Mouse (Mus musculus): ENCODE results near the gene Ppcdc. TPM values are rescaled to one million over a fixed set of nuclear protein-coding genes. Genes with fewer than 3 reads are reported as not detected.

Ppcdc gene
- polyA plus RNA-seq, 1 experiment from 2014 or later, result 21.9 TPM

DNA sequence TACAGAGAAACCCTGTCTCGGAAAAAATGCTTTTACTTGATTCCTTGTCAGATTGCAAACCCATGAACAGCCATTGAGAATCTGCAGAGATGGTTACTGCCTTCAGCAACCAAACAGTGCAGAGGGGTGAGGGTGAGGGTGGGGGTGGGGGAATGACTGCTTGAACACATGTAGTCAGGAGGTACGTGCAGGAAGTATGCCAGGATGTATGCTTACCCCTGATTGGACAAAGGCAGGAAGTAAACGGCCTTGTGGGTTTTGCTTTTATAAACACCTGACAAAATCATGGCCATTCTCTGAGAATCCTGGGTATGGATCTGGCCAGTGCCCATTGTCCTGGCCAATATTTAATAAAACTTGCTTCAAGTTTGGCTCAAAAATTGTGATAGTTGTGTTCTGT is 96.2 kb downstream of the Ppcdc start:
- Histone ChIP-seq H3K27ac (no peak overlapping the region), H3K27me3 (ENCODE audit: control insufficient read depth, insufficient read depth, low read length) (no peaks in the 10 kb centered on the region), H3K36me3 (replicated peaks; ENCODE audit: control insufficient read depth, insufficient read depth) (no peaks in the 10 kb centered on the region), H3K4me3 (replicated peaks; ENCODE audit: low read length) (no peak overlapping the region), H3K4me2 (replicated peaks) (no peak overlapping the region), H3K9ac (no peak overlapping the region), H3K4me1 (replicated peaks; ENCODE audit: control insufficient read depth, insufficient read depth, low read length) (no peaks in the 10 kb centered on the region), H3K9me3 (ENCODE audit: control insufficient read depth, low read length) (no peaks in the 10 kb centered on the region)
- 76% methylated on average over 3 of the region's 3 CpGs for WGBS
- no peak for DNase-seq (ENCODE audit: low spot score)
- ATAC-seq (ENCODE audit: low FRiP score), result no peak

GRCm38 (mm10) chr9:57342906-57343474 is 96.9 kb downstream of the Ppcdc start:
- no peak overlapping the region for H3K4me3 ChIP-seq (replicated peaks; ENCODE audit: low read length)
- no peak overlapping the region for H3K9ac ChIP-seq
- ATAC-seq (ENCODE audit: low FRiP score) (no peak), DNase-seq (ENCODE audit: low spot score) (no peak)
- 87% methylated on average over 6 of the region's 6 CpGs for WGBS
- H3K9me3 ChIP-seq (ENCODE audit: control insufficient read depth, low read length), result no peaks in the 10 kb centered on the region
- no peaks in the 10 kb centered on the region for H3K27me3 ChIP-seq (ENCODE audit: control insufficient read depth, insufficient read depth, low read length)
- H3K27ac ChIP-seq, result no peak overlapping the region
- H3K36me3 ChIP-seq (replicated peaks; ENCODE audit: control insufficient read depth, insufficient read depth), result no peaks in the 10 kb centered on the region
- H3K4me2 ChIP-seq (replicated peaks), result no peak overlapping the region
- no peaks in the 10 kb centered on the region for H3K4me1 ChIP-seq (replicated peaks; ENCODE audit: control insufficient read depth, insufficient read depth, low read length)

DNA sequence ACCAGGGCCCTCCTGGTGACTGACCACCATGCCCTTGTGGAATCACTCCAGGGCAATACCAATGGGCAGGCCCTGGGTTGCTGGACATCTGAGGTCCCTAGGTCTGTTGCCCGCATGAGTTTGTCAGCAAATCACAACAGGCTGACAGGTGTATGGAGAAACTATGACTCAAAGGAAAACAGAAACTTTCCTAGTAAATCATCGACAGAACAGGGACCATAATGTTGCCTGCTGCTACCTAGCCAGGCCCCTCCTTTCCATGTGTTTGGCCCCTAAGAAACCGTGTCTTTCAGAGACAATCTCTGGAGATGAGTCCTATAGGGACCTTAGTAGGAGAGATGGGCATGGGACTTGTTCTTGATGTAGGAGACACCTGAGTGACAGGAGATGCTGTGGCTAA is 97.7 kb downstream of the Ppcdc start:
- Histone ChIP-seq H3K36me3 (replicated peaks; ENCODE audit: control insufficient read depth, insufficient read depth) (no peaks in the 10 kb centered on the region), H3K27ac (no peak overlapping the region), H3K4me1 (replicated peaks; ENCODE audit: control insufficient read depth, insufficient read depth, low read length) (no peaks in the 10 kb centered on the region), H3K9me3 (ENCODE audit: control insufficient read depth, low read length) (no peaks in the 10 kb centered on the region), H3K27me3 (ENCODE audit: control insufficient read depth, insufficient read depth, low read length) (no peaks in the 10 kb centered on the region), H3K4me3 (replicated peaks; ENCODE audit: low read length) (no peak overlapping the region), H3K9ac (no peak overlapping the region), H3K4me2 (replicated peaks) (no peak overlapping the region)
- no peak for ATAC-seq (ENCODE audit: low FRiP score)
- DNase-seq (ENCODE audit: low spot score), result no peak
- 88% methylated on average over 3 of the region's 3 CpGs for WGBS

GRCm38 (mm10) chr9:57340361-57340760 is 99.6 kb downstream of the Ppcdc start:
- H3K27me3 ChIP-seq (ENCODE audit: control insufficient read depth, insufficient read depth, low read length), result no peaks in the 10 kb centered on the region
- no peak overlapping the region for H3K27ac ChIP-seq
- ATAC-seq (ENCODE audit: low FRiP score) (no peak), DNase-seq (ENCODE audit: low spot score) (no peak)
- H3K36me3 ChIP-seq (replicated peaks; ENCODE audit: control insufficient read depth, insufficient read depth), result no peaks in the 10 kb centered on the region
- 97% methylated on average over 5 of the region's 5 CpGs for WGBS
- H3K9me3 ChIP-seq (ENCODE audit: control insufficient read depth, low read length), result no peaks in the 10 kb centered on the region
- no peak overlapping the region for H3K4me3 ChIP-seq (replicated peaks; ENCODE audit: low read length)
- H3K9ac ChIP-seq, result no peak overlapping the region
- H3K4me2 ChIP-seq (replicated peaks), result no peak overlapping the region
- H3K4me1 ChIP-seq (replicated peaks; ENCODE audit: control insufficient read depth, insufficient read depth, low read length), result no peaks in the 10 kb centered on the region

DNA sequence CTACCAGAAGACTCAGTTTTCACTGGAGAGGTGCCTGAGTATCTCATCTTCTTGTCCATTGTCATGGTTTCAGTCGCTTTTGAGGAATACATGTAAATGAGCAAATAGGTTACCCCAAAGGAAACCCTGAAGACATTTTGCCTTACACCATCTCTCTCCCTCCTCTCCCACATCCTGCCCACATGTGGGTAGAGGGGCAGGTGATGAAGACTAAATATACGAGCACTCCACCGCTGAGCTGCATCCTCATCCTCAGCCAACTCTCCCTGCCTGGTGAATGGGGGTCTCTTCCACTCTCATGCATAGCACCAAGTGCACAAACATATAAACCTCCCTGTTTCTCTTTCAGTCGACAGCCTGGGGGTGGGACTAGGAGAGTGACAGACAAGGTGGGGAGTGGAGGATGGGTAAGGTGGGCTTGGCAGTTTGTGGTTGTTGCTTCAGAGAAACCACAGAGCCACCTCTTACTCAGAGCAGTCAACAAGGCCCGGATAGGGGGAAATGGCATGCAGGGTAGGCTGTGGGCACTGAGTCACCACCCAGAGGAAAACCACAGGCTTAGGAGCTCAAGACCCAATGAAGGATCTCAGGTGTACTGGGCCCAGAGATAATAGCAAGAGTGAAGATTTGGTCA is 100.2 kb downstream of the Ppcdc start:
- WGBS, result 84% methylated on average over 5 of the region's 5 CpGs
- Histone ChIP-seq H3K9me3 (ENCODE audit: control insufficient read depth, low read length) (no peaks in the 10 kb centered on the region), H3K27me3 (ENCODE audit: control insufficient read depth, insufficient read depth, low read length) (no peaks in the 10 kb centered on the region), H3K36me3 (replicated peaks; ENCODE audit: control insufficient read depth, insufficient read depth) (no peaks in the 10 kb centered on the region), H3K4me1 (replicated peaks; ENCODE audit: control insufficient read depth, insufficient read depth, low read length) (no peaks in the 10 kb centered on the region), H3K9ac (no peak overlapping the region), H3K27ac (no peak overlapping the region), H3K4me2 (replicated peaks) (no peak overlapping the region), H3K4me3 (replicated peaks; ENCODE audit: low read length) (no peak overlapping the region)
- DNase-seq (ENCODE audit: low spot score) (no peak), ATAC-seq (ENCODE audit: low FRiP score) (no peak)

DNA sequence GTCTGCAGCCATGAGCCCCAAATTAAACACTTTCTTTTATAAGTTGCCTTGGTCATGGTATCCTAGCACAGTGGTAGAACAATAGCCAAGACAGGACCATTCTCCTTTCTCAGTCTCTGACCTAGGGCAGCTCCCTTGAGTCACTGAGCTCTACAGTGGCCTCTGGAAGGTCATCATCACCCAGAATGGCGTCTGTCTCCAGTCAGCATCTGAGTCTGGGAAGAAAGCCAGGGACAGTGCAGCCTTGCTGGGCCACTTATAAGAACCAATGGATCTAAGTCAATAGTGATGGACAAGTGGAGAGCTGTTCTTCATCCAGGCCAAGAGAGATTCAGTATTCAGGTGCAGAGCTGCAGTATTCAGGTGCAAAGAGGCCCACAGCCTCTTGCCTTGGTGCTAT is 101.2 kb downstream of the Ppcdc start:
- Histone ChIP-seq H3K4me3 (replicated peaks; ENCODE audit: low read length) (no peak overlapping the region), H3K4me2 (replicated peaks) (no peak overlapping the region), H3K9me3 (ENCODE audit: control insufficient read depth, low read length) (no peaks in the 10 kb centered on the region), H3K4me1 (replicated peaks; ENCODE audit: control insufficient read depth, insufficient read depth, low read length) (no peaks in the 10 kb centered on the region), H3K27ac (no peak overlapping the region), H3K27me3 (ENCODE audit: control insufficient read depth, insufficient read depth, low read length) (no peaks in the 10 kb centered on the region), H3K9ac (no peak overlapping the region), H3K36me3 (replicated peaks; ENCODE audit: control insufficient read depth, insufficient read depth) (no peaks in the 10 kb centered on the region)
- no peak for DNase-seq (ENCODE audit: low spot score)
- no peak for ATAC-seq (ENCODE audit: low FRiP score)
- 84% methylated on average over 1 of the region's 1 CpGs for WGBS

Other genes starting within 250 kb of the Ppcdc start
- not detected in 2 replicates for gene Trcg1, start 203.6 kb downstream of the Ppcdc start, polyA plus RNA-seq (2014; fragmentation: Nextera tagmentation; extraction: Ambion mirVana)
- 3.2 and 3.4 TPM in 2 replicates for gene 1700017B05Rik, start 177.5 kb downstream of the Ppcdc start, polyA plus RNA-seq (2014; fragmentation: Nextera tagmentation; extraction: Ambion mirVana)
- gene Scamp5, start 27.9 kb upstream of the Ppcdc start, polyA plus RNA-seq (2014; fragmentation: Nextera tagmentation; extraction: Ambion mirVana), result 90.0 and 108 TPM in 2 replicates
- 17.0 and 19.7 TPM in 2 replicates for gene Rpp25, start 63.9 kb upstream of the Ppcdc start, polyA plus RNA-seq (2014; fragmentation: Nextera tagmentation; extraction: Ambion mirVana)
- gene Cox5a, start 81.2 kb upstream of the Ppcdc start, polyA plus RNA-seq (2014; fragmentation: Nextera tagmentation; extraction: Ambion mirVana), result 956 and 1,017 TPM in 2 replicates
- 21.2 and 23.1 TPM in 2 replicates for gene Fam219b, start 97.4 kb upstream of the Ppcdc start, polyA plus RNA-seq (2014; fragmentation: Nextera tagmentation; extraction: Ambion mirVana)
- 54.7 and 60.0 TPM in 2 replicates for gene Mpi, start 112.6 kb upstream of the Ppcdc start, polyA plus RNA-seq (2014; fragmentation: Nextera tagmentation; extraction: Ambion mirVana)
- 44.0 and 45.0 TPM in 2 replicates for gene Scamp2, start 120.8 kb upstream of the Ppcdc start, polyA plus RNA-seq (2014; fragmentation: Nextera tagmentation; extraction: Ambion mirVana)
- gene Ulk3, start 149.3 kb upstream of the Ppcdc start, polyA plus RNA-seq (2014; fragmentation: Nextera tagmentation; extraction: Ambion mirVana), result 18.7 and 19.4 TPM in 2 replicates
- gene Cplx3, start 166.2 kb upstream of the Ppcdc start, polyA plus RNA-seq (2014; fragmentation: Nextera tagmentation; extraction: Ambion mirVana), result 0.51 TPM in 1 of 2 replicates, not detected in the other
- gene Lman1l, start 180.7 kb upstream of the Ppcdc start, polyA plus RNA-seq (2014; fragmentation: Nextera tagmentation; extraction: Ambion mirVana), result not detected in 2 replicates
- 41.0 and 43.1 TPM in 2 replicates for gene Csk, start 213.5 kb upstream of the Ppcdc start, polyA plus RNA-seq (2014; fragmentation: Nextera tagmentation; extraction: Ambion mirVana)
- gene Cyp1a2, start 243.6 kb upstream of the Ppcdc start, polyA plus RNA-seq (2014; fragmentation: Nextera tagmentation; extraction: Ambion mirVana), result not detected in 2 replicates
- gene Cyp1a1, start 247.8 kb upstream of the Ppcdc start, polyA plus RNA-seq (2014; fragmentation: Nextera tagmentation; extraction: Ambion mirVana), result 0.10 and 0.24 TPM in 2 replicates

Measured in hindbrain, embryonic 14.5 days (tissue).